Mouse (Mus musculus) cerebral cortex, adult 2 months (tissue): ENCODE data around the gene Zfp697.

Experiments used
- WGBS: fragments of 180-500 bp; shearing (Covaris S2); methylation state at CpG from one replicate; pipeline ENCODE4 v1.1.7; 2018; 5-methylcytosine and 5-hydroxymethylcytosine counted together

The Zfp697 gene

GRCm38 (mm10) chr3:98382246-98382939 lies at the start of gene Zfp697:
Zfp697 (plus strand) TSS chr3:98382461.
- WGBS, result under 1% methylated on average over 42 of the region's 42 CpGs

DNA sequence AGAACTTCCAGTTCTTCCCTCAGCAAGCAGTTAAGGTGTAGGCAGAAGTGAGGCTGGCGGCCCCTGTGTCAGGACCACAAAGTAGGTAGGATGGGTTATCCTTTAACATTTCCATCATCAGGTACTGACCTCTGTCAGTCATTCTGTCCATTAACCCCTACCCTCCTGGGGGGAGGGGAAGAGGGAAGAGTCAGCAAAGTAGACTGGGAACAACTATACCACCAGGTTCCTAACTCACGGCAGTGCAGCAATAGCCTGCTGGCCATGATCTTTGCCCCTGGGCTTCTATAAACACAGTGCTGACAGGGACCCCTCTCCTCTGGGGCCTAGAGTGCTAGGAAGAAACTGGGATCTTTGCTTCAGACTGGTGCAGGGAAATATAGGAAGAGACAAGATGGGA lies 48.3 kb upstream of the Zfp697 start:
- 89% methylated on average over 2 of the region's 2 CpGs for WGBS

GRCm38 (mm10) chr3:98335886-98336285 lies 46.4 kb upstream of the Zfp697 start:
- WGBS, result 81% methylated on average over 7 of the region's 7 CpGs

DNA sequence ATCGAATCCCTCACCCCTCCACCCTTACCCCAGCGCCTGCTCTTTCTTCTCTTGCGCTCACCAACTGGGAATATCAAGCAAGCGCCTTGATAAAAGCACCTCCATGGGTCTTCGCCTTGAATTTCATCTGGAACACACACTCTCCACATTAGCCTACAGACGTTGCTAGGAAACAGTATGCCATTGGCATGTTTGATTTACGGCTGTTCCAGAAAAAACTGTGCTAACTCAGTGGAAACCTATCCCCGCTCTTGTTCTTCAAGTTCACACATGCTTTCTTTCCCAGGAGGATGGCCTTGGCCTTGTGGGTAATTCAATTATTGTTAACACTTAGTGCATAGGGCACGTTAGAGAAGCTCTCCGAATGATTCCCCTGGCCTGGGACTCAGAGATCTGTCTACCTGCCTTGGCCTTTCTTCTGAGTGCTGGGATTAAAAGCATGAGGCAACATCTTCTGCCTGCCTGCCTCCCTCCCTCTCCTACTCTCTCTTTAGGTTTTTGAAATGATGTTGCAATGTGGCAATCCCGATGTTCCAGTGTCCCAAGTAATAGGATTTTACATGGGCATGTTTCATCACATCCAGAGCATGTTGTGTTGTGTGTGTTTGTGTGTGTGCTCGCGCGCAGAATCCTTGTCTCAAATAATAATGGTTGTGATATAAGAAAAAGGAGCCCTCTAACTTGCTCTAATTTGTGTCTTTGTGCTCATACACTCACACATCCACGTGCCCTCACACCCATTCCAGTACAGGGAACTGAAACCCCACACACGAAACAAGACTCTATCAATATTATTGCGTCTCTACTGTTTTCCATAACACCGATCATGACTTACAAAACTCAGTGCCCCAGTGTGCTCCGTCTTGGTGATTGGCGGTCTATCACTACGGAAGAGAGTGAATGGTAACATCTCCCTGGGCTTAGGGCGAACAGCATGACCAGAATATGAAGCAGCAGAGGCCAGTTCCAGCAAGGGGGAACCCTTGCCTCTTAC lies 45.3 kb upstream of the Zfp697 start:
- 74% methylated on average over 22 of the region's 22 CpGs for WGBS

DNA sequence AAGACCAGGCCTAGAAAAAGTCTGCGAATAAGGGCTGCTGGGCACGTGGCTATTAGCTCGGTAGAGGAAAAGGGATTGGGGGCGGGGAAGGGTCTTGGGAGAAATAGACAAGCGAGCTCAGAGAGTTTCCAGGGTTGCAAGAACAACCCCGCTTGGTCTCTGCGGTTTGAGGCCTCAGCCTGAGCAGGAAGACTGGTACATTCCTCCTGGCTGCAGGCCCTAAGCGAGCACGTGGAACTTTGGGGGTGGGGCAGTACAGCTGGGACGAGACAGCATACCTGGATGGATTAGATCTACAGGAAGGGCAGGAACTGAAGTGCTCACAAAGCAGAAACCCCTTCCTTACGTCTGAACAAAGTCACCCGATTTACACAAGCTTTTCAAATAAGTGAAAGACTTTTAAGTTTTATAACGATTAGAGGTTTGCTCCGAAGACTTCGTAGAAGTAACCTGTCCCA lies 43.6 kb upstream of the Zfp697 start:
- WGBS, result 33% methylated on average over 15 of the region's 15 CpGs

DNA sequence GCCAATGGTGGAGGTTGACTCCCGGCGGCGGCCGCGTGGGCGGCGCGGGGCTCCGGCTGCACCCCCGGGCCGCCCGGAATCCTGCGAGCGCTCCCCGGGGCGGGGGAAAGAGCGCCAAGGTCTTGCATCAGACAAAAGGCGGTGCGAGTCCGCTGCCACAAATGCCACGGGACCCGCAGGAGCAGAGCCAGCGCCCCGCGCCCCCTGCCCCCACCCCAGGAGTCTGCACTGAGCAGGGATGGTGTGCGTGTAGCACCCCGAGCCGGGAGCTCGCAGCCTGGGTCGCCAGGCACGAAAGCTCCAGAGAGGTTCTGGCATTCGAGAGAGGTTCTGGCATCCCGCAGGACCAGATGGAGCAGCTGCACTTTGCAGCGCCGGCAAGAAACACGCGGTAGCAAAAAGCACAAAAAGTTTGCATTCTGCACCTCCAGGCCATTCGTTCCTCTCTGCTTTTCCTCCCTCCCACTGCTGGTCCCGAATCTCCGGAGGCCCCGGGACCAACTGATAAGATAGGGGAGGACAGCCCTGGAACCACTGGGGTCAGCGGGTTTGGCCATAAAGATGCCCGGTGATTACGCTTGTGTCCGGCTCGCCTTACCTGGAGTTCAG lies 43.1 kb upstream of the Zfp697 start:
- 2% methylated on average over 46 of the region's 46 CpGs for WGBS

- WGBS, result 5% methylated on average over 10 of the region's 10 CpGs
Observed at GRCm38 (mm10) chr3:98339706-98340109, 42.6 kb upstream of the Zfp697 start, which contains the start of gene Phgdh. Phgdh (minus strand) TSS chr3:98339990.

DNA sequence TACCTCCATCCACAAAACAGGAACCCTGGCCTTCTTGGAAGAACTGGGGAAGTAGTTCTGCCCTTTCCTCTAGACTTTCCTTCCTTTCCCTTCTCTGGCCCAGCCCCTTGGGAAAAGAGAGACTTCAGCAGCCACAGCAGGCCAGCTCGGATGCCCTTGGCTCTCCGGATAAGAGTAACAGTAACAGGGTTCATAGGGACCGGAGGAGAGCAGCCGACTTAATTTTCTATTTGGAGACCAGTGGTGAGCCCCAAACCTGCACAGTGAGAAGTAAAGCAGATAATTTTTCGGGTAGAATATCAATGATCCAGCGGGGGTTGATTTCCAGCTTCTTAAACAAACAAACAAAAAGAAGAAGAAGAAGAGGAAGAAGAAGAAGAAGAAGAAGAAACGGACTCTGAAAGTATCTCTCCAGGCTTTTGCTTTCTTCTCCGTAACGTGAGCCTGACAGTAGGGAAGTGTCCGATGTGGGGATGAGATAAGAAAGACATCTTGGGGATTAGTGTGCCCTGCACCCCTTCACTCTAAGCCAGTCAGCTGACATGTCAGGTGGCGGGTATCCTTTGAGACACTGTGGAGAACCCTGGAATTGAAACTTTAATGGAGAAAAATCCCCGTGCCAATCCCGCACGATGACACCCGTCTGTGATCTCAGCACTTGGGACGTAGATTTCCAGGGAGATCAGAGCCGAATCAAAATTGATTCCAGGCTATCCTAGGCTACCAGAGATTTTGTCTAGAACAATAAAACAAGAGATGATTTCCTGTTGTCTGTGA lies 41.3 kb upstream of the Zfp697 start:
- 90% methylated on average over 17 of the region's 17 CpGs for WGBS

GRCm38 (mm10) chr3:98343235-98343634 lies 39.0 kb upstream of the Zfp697 start:
- WGBS, result 85% methylated on average over 3 of the region's 3 CpGs

DNA sequence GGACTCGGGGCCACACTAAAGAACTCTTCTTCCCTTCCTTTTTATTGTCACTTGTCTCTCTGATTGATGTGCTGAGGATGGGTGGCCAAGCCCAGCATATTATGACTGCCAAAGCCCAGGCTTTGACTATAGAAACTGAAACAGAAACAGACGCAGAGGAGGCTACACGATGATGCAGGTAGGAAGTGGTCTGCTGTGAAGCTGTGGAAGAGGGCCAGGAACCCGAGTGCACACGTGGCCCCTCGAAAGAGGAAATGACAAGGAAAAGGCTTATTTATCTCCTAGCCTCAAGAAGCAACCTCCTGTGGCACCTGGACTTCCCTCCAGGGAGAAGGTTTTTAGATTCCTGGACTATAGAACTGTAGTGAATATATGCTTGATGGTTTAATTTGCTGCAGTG lies 34.2 kb upstream of the Zfp697 start:
- 82% methylated on average over 6 of the region's 6 CpGs for WGBS

DNA sequence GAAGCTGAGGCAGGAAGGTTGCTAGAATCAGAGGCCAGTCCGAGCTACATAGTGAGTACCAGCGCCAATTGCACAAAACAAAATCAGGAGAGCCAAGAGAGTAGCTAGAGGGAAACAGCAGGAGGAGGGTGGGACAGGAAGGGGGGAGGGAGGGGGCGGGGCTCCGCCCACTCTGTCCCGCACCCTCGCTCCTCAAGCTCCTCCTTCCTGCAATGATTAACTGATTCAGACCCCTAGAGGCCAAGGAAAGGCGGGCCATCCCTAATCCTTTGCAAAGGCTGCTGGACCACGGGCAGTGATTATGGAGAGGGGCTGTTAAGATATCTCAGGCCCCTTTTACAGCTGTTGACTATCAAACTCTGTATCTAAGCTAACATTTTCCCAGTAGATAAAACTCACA lies 33.6 kb upstream of the Zfp697 start:
- 39% methylated on average over 8 of the region's 8 CpGs for WGBS

DNA sequence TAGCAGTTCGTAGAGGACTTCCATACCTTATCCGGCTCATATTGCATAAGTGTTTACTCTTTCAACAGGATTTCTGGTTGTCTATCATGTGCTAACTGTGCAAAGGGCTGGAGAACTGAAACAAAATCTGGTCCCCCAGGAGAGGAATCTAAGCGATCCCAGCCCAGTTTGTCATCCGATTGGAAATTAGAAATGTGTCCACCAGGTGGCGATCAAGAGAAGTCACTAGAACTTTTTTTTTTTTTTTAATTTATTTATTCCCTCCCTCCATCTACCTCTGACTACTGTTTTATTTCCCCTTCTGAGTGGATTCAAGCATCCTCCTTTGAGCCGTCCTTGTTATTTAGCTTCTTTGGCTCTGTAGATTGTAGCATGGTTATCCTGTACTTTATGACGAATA lies 28.4 kb upstream of the Zfp697 start:
- WGBS, result 26% methylated on average over 7 of the region's 7 CpGs

- 69% methylated on average over 10 of the region's 10 CpGs for WGBS
Observed at GRCm38 (mm10) chr3:98355344-98356025, 26.8 kb upstream of the Zfp697 start.

DNA sequence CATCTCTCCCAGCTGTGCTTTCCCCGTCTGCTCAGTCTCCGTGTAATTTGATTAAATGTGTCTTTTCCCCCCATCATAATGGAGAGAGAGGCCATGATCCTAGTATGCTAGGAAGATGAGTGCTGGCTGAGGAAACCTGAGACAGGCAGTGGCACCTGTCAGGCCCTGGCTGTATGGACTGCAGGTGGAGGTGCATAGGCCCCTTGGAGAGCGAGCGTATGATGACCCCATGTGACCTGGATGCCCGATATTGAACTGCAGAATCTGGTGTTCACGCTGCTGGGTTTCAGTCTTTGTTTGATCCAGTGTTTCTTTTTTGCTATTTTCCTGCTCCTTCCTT lies 26.3 kb upstream of the Zfp697 start:
- 78% methylated on average over 6 of the region's 6 CpGs for WGBS

DNA sequence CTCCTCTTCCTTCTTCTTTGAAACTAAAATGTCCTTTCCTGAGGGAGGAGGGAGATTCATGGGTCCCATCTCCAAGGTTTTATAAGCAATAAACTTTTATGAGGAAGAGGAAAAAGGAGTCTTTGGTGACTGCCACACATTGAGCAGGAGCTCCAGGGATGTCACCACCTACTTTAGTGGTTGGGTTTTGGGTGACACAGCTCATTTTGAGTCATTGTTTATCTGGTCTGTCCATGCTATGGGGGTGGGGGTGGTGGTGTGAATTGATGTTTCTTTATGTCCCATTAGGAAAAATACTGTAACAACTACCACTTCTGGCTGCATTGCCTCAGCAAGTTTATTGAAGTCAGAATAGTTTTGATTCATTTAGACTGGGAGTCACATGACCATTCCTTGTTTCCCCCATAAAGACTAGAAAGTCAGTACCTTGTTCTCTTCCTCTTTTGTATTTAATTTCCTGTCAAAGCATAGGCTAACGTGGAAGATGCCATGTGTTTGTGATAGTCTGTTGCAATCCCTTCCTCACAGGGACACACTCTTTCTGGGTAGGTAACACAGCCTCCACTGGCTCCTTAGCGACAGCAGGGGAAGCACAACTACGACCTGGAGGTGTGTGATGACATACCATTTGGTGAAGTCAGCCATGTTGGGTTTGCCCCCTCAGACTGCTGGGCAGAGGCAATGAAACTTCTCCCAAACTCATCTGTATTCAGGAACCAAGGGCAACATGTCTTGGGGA lies 25.5 kb upstream of the Zfp697 start:
- WGBS, result 79% methylated on average over 3 of the region's 3 CpGs

DNA sequence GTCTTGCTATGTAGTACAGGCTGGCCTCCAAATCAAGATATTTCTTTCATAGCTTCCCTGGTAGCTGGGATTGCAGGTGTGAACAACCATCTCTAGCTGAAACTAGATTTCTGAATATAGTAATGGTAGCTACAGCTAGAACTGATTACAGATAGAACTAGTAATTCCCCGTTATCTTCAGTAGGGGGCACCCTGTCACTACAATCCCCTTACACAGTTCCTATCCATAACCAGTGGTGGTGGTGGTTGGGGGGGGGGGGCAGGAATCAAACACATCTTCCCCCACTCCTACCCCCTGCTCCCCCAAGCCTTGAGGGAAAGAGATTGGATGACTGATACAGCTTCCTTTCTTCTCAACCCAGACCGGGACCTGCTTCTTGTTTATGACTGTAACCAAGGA lies 19.5 kb upstream of the Zfp697 start:
- WGBS, result 33% methylated on average over 2 of the region's 2 CpGs

GRCm38 (mm10) chr3:98366086-98366485 lies 16.2 kb upstream of the Zfp697 start:
- 90% methylated on average over 3 of the region's 3 CpGs for WGBS

GRCm38 (mm10) chr3:98366823-98367222 lies 15.4 kb upstream of the Zfp697 start:
- 91% methylated on average over 4 of the region's 4 CpGs for WGBS

GRCm38 (mm10) chr3:98368283-98368682 lies 14.0 kb upstream of the Zfp697 start:
- WGBS, result 79% methylated on average over 4 of the region's 4 CpGs

DNA sequence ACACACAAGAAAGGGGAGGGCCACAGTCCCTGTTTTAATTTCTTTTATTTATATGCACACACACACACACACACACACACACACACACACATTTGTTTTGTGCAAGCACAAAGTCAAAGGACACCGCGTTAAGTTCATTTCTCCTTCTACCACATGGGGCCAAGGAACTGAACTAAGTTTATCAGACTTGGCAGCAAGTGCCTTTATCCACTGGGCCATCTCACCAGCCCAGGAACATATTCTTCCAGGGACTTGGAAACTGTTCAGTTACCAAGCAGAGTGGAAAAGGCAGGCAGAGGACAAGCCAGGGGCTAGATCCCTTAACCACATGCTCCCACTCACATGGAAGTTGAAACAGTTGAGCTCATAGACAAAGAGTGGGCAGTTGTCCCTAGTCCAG lies 13.5 kb upstream of the Zfp697 start:
- 92% methylated on average over 2 of the region's 2 CpGs for WGBS
